Mouse (Mus musculus): ENCODE data around the gene Ucma. TPM values are rescaled to one million over a fixed set of nuclear protein-coding genes. Genes with fewer than 3 reads are reported as not detected.

The Ucma gene
- polyA plus RNA-seq, 1 experiment: not detected

GRCm38 (mm10) chr2:4967806-4968205 is 8.1 kb upstream of the Ucma start:
- no peak overlapping the region for H3K4me3 ChIP-seq (ENCODE audit: insufficient read depth, low read depth, low read length)
- H3K4me1 ChIP-seq (ENCODE audit: control insufficient read depth, insufficient read depth, low read length): no peaks in the 10 kb centered on the region
- no peak overlapping the region for H3K27ac ChIP-seq (ENCODE audit: insufficient read depth, low read depth, low read length)
- TF ChIP-seq CTCF (IDR thresholded peaks at IDR 0.05; ENCODE audit: insufficient read depth, low read depth, low read length) (no peak), POLR2A (IDR thresholded peaks at IDR 0.05; ENCODE audit: insufficient read depth, low read depth, low read length) (no peak)
- 96% methylated on average over 2 of the region's 2 CpGs for WGBS

- no peak overlapping the region for H3K27ac ChIP-seq (ENCODE audit: insufficient read depth, low read depth, low read length)
- H3K4me3 ChIP-seq (ENCODE audit: insufficient read depth, low read depth, low read length): no peak overlapping the region
- 62% methylated on average over 2 of the region's 2 CpGs for WGBS
- H3K4me1 ChIP-seq (ENCODE audit: control insufficient read depth, insufficient read depth, low read length): no peaks in the 10 kb centered on the region
- TF ChIP-seq CTCF (IDR thresholded peaks at IDR 0.05; ENCODE audit: insufficient read depth, low read depth, low read length) (no peak), POLR2A (IDR thresholded peaks at IDR 0.05; ENCODE audit: insufficient read depth, low read depth, low read length) (no peak)
These were observed 6.8 kb upstream of the Ucma start for GRCm38 (mm10) chr2:4969083-4969482.

- H3K4me1 ChIP-seq (ENCODE audit: control insufficient read depth, insufficient read depth, low read length): no peaks in the 10 kb centered on the region
- no peak overlapping the region for H3K4me3 ChIP-seq (ENCODE audit: insufficient read depth, low read depth, low read length)
- 41% methylated on average over 8 of the region's 8 CpGs for WGBS
- no peak for TF ChIP-seq CTCF (IDR thresholded peaks at IDR 0.05; ENCODE audit: insufficient read depth, low read depth, low read length)
- no peak for TF ChIP-seq POLR2A (IDR thresholded peaks at IDR 0.05; ENCODE audit: insufficient read depth, low read depth, low read length)
- H3K27ac ChIP-seq (ENCODE audit: insufficient read depth, low read depth, low read length): no peak overlapping the region
These were observed 2.2 kb downstream of the Ucma start for GRCm38 (mm10) chr2:4978091-4978490.

- Histone ChIP-seq H3K4me3 (ENCODE audit: insufficient read depth, low read depth, low read length) (no peak overlapping the region), H3K4me1 (ENCODE audit: control insufficient read depth, insufficient read depth, low read length) (no peaks in the 10 kb centered on the region), H3K27ac (ENCODE audit: insufficient read depth, low read depth, low read length) (no peak overlapping the region)
- TF ChIP-seq CTCF (IDR thresholded peaks at IDR 0.05; ENCODE audit: insufficient read depth, low read depth, low read length) (no peak), POLR2A (IDR thresholded peaks at IDR 0.05; ENCODE audit: insufficient read depth, low read depth, low read length) (no peak)
- WGBS: 40% methylated on average over 5 of the region's 5 CpGs
These were observed 8.1 kb downstream of the Ucma start for GRCm38 (mm10) chr2:4983987-4984386.

- WGBS: 82% methylated on average over 6 of the region's 6 CpGs
- Histone ChIP-seq H3K4me3 (ENCODE audit: insufficient read depth, low read depth, low read length) (no peak overlapping the region), H3K4me1 (ENCODE audit: control insufficient read depth, insufficient read depth, low read length) (no peaks in the 10 kb centered on the region), H3K27ac (ENCODE audit: insufficient read depth, low read depth, low read length) (no peak overlapping the region)
- no peak for TF ChIP-seq POLR2A (IDR thresholded peaks at IDR 0.05; ENCODE audit: insufficient read depth, low read depth, low read length)
- no peak for TF ChIP-seq CTCF (IDR thresholded peaks at IDR 0.05; ENCODE audit: insufficient read depth, low read depth, low read length)
These were observed 9.1 kb downstream of the Ucma start for GRCm38 (mm10) chr2:4985000-4985399.

GRCm38 (mm10) chr2:4986798-4987197 is 10.9 kb downstream of the Ucma start:
- H3K4me1 ChIP-seq (ENCODE audit: control insufficient read depth, insufficient read depth, low read length): no peaks in the 10 kb centered on the region
- no peak for TF ChIP-seq CTCF (IDR thresholded peaks at IDR 0.05; ENCODE audit: insufficient read depth, low read depth, low read length)
- no peak for TF ChIP-seq POLR2A (IDR thresholded peaks at IDR 0.05; ENCODE audit: insufficient read depth, low read depth, low read length)
- 95% methylated on average over 4 of the region's 4 CpGs for WGBS
- H3K27ac ChIP-seq (ENCODE audit: insufficient read depth, low read depth, low read length): no peak overlapping the region
- no peak overlapping the region for H3K4me3 ChIP-seq (ENCODE audit: insufficient read depth, low read depth, low read length)

GRCm38 (mm10) chr2:4987388-4988180 is 11.7 kb downstream of the Ucma start:
- TF ChIP-seq POLR2A (IDR thresholded peaks at IDR 0.05; ENCODE audit: insufficient read depth, low read depth, low read length) (no peak), CTCF (IDR thresholded peaks at IDR 0.05; ENCODE audit: insufficient read depth, low read depth, low read length) (no peak)
- 66% methylated on average over 8 of the region's 8 CpGs for WGBS
- H3K27ac ChIP-seq (ENCODE audit: insufficient read depth, low read depth, low read length): no peak overlapping the region

GRCm38 (mm10) chr2:4988826-4989424 is 13.0 kb downstream of the Ucma start:
- TF ChIP-seq POLR2A (IDR thresholded peaks at IDR 0.05; ENCODE audit: insufficient read depth, low read depth, low read length) (no peak), CTCF (IDR thresholded peaks at IDR 0.05; ENCODE audit: insufficient read depth, low read depth, low read length) (no peak)
- no peaks in the 10 kb centered on the region for H3K4me1 ChIP-seq (ENCODE audit: control insufficient read depth, insufficient read depth, low read length)
- 87% methylated on average over 11 of the region's 11 CpGs for WGBS
- H3K4me3 ChIP-seq (ENCODE audit: insufficient read depth, low read depth, low read length): no peak overlapping the region
- H3K27ac ChIP-seq (ENCODE audit: insufficient read depth, low read depth, low read length): no peak overlapping the region

More at GRCm38 (mm10) chr2:4987388-4988180, 11.7 kb downstream of the Ucma start:
- no peaks in the 10 kb centered on the region for H3K4me1 ChIP-seq (ENCODE audit: control insufficient read depth, insufficient read depth, low read length)
- H3K4me3 ChIP-seq (ENCODE audit: insufficient read depth, low read depth, low read length): no peak overlapping the region

GRCm38 (mm10) chr2:4993584-4993983 is 17.7 kb downstream of the Ucma start:
- WGBS: 94% methylated on average over 11 of the region's 11 CpGs

More at GRCm38 (mm10) chr2:4993584-4993983, 17.7 kb downstream of the Ucma start:
- Histone ChIP-seq H3K4me3 (ENCODE audit: insufficient read depth, low read depth, low read length) (no peak overlapping the region), H3K27ac (ENCODE audit: insufficient read depth, low read depth, low read length) (no peak overlapping the region), H3K4me1 (ENCODE audit: control insufficient read depth, insufficient read depth, low read length) (no peaks in the 10 kb centered on the region)
- TF ChIP-seq POLR2A (IDR thresholded peaks at IDR 0.05; ENCODE audit: insufficient read depth, low read depth, low read length) (no peak), CTCF (IDR thresholded peaks at IDR 0.05; ENCODE audit: insufficient read depth, low read depth, low read length) (no peak)
